Mouse (Mus musculus) testis, adult 2 months (tissue): Measurements from ENCODE around the gene Atp10b. TPM values are rescaled to one million over a fixed set of nuclear protein-coding genes. Genes with fewer than 3 reads are reported as not detected.
"Not testable (repeated sequence)": the region's sequence is repeated elsewhere in the genome, so short reads cannot be mapped to it uniquely, and the experiment has no call there.

Experiments used
- H3K27ac ChIP-seq: fragments of 200-500 bp; 2 replicates; pipeline ENCODE4 v1.5.1; 2012; ENCODE audit warnings: low read depth, low read length; ENCODE audit not compliant: control insufficient read depth, insufficient read depth
- H3K27me3 ChIP-seq: fragments of 200-500 bp; 2 replicates; pipeline ENCODE4 v1.6.1; 2012; ENCODE audit warnings: mild to moderate bottlenecking, low read length, moderate library complexity; ENCODE audit not compliant: control insufficient read depth, insufficient read depth
- H3K36me3 ChIP-seq: fragments of 200-500 bp; 2 replicates; pipeline ENCODE4 v1.6.1; 2012; ENCODE audit warnings: mild to moderate bottlenecking, low read length; ENCODE audit not compliant: control insufficient read depth, insufficient read depth
- H3K4me1 ChIP-seq: fragments of 200-500 bp; 2 replicates; pipeline ENCODE4 v1.6.1; 2012; ENCODE audit warnings: low read length; ENCODE audit not compliant: control insufficient read depth, insufficient read depth
- H3K4me3 ChIP-seq: fragments of 200-500 bp; 2 replicates; pipeline ENCODE4 v1.5.1; 2012; ENCODE audit warnings: low read depth, mild to moderate bottlenecking, low read length, moderate library complexity, mixed read lengths; ENCODE audit not compliant: control insufficient read depth
- CTCF ChIP-seq: fragments of 200-500 bp; IDR thresholded peaks from 2 replicates; pipeline ENCODE4 v1.5.1; 2012; ENCODE audit warnings: low read depth, mild to moderate bottlenecking, inconsistent platforms, low read length, moderate library complexity; ENCODE audit not compliant: control insufficient read depth, insufficient read depth, insufficient replicate concordance
- POLR2A ChIP-seq: fragments of 200-500 bp; IDR thresholded peaks from 2 replicates; pipeline ENCODE4 v1.6.1; 2012; ENCODE audit warnings: low read depth, mild to moderate bottlenecking, inconsistent platforms, low read length, moderate library complexity; ENCODE audit not compliant: control insufficient read depth
- polyA plus RNA-seq: library from polyadenylated mRNA; depleted of rRNA; stranded (reverse); fragments of >200 nt; gene quantifications from 2 replicates; pipeline ENCODE4 v1.2.3, GENCODE M21; 2012; rRNA removed

Atp10b gene
- 0.17 and 0.30 TPM in 2 replicates for polyA plus RNA-seq

GRCm38 (mm10) chr11:43149577-43149976 is at the start of gene Atp10b:
TSS of gene Atp10b (plus strand) at chr11:43149877.
- Histone ChIP-seq H3K27me3 (no peaks in the 10 kb centered on the region), H3K4me3 (no peak within 1 kb of the TSS)

GRCm38 (mm10) chr11:43101357-43101756 is 48.3 kb upstream of the Atp10b start:
- Histone ChIP-seq H3K4me3 (no peak overlapping the region), H3K4me1 (no peaks in the 10 kb centered on the region), H3K27me3 (no peaks in the 10 kb centered on the region), H3K36me3 (no peaks in the 10 kb centered on the region), H3K27ac (no peak overlapping the region)
- no peak for TF ChIP-seq POLR2A

More at GRCm38 (mm10) chr11:43149577-43149976, at the start of gene Atp10b:
- TF ChIP-seq POLR2A, result no peak
- TF ChIP-seq CTCF, result no peak
- Histone ChIP-seq H3K27ac (no peak within 1 kb of the TSS), H3K4me1 (no peaks in the 10 kb centered on the region), H3K36me3 (no peaks in the 10 kb centered on the region)

- no peak for TF ChIP-seq POLR2A
- H3K27ac ChIP-seq, result no peak overlapping the region
These were observed 23.7 kb upstream of the Atp10b start for GRCm38 (mm10) chr11:43125908-43126477.

GRCm38 (mm10) chr11:43126573-43126972 is 23.1 kb upstream of the Atp10b start:
- not testable (repeated sequence) for H3K4me3 ChIP-seq, H3K36me3 ChIP-seq, H3K27ac ChIP-seq, H3K4me1 ChIP-seq, H3K27me3 ChIP-seq

More at GRCm38 (mm10) chr11:43125908-43126477, 23.7 kb upstream of the Atp10b start:
- H3K27me3 ChIP-seq, result no peaks in the 10 kb centered on the region
- no peak overlapping the region for H3K4me3 ChIP-seq
- H3K4me1 ChIP-seq, result no peaks in the 10 kb centered on the region
- H3K36me3 ChIP-seq, result no peaks in the 10 kb centered on the region

GRCm38 (mm10) chr11:43141296-43141695 is 8.4 kb upstream of the Atp10b start:
- no peaks in the 10 kb centered on the region for H3K4me1 ChIP-seq
- TF ChIP-seq POLR2A (no peak), CTCF (no peak)

GRCm38 (mm10) chr11:43142811-43143210 is 6.9 kb upstream of the Atp10b start:
- no peak overlapping the region for H3K27ac ChIP-seq
- H3K27me3 ChIP-seq, result no peaks in the 10 kb centered on the region
- H3K4me1 ChIP-seq, result no peaks in the 10 kb centered on the region
- no peaks in the 10 kb centered on the region for H3K36me3 ChIP-seq
- H3K4me3 ChIP-seq, result no peak overlapping the region
- no peak for TF ChIP-seq POLR2A
- no peak for TF ChIP-seq CTCF

More at GRCm38 (mm10) chr11:43141296-43141695, 8.4 kb upstream of the Atp10b start:
- Histone ChIP-seq H3K4me3 (no peak overlapping the region), H3K27ac (no peak overlapping the region), H3K27me3 (no peaks in the 10 kb centered on the region), H3K36me3 (no peaks in the 10 kb centered on the region)

GRCm38 (mm10) chr11:43144178-43144577 is 5.5 kb upstream of the Atp10b start:
- TF ChIP-seq CTCF (no peak), POLR2A (no peak)
- H3K4me1 ChIP-seq, result no peaks in the 10 kb centered on the region
- no peak overlapping the region for H3K4me3 ChIP-seq
- H3K27me3 ChIP-seq, result no peaks in the 10 kb centered on the region
- H3K27ac ChIP-seq, result no peak overlapping the region
- H3K36me3 ChIP-seq, result no peaks in the 10 kb centered on the region

- not testable (repeated sequence) for H3K36me3 ChIP-seq, H3K4me3 ChIP-seq, H3K27me3 ChIP-seq, H3K4me1 ChIP-seq, H3K27ac ChIP-seq
These were observed 4.8 kb upstream of the Atp10b start for GRCm38 (mm10) chr11:43144882-43145281.
